Mouse (Mus musculus) myocyte (in vitro differentiated cells): ENCODE results near the gene Cacna1f.

Source experiments
- CEBPB ChIP-seq: IDR thresholded peaks from 2 replicates; pipeline ENCODE4 v1.6.1; 2011; ENCODE audit warnings: mild to moderate bottlenecking, moderate library complexity; ENCODE audit not compliant: poor library complexity, insufficient read depth, severe bottlenecking
- E2F4 ChIP-seq: IDR thresholded peaks from one replicate; pipeline ENCODE4 v1.6.1; 2011; ENCODE audit warnings: mild to moderate bottlenecking, control low read depth, moderate library complexity; ENCODE audit not compliant: insufficient read depth
- MAX ChIP-seq: IDR thresholded peaks from one replicate; pipeline ENCODE4 v1.6.1; 2011; ENCODE audit warnings: low read depth, mild to moderate bottlenecking, control low read depth
- MYOG ChIP-seq, 3 experiments: IDR thresholded peaks; one replicate each; pipeline ENCODE4 v1.6.1; 2011; ENCODE audit warnings: control low read depth in 2 of 3, low read depth in 2 of 3, mild to moderate bottlenecking in 2 of 3; ENCODE audit not compliant: insufficient read length in 2 of 3, control insufficient read depth in 1 of 3, insufficient read depth in 1 of 3
- POLR2A ChIP-seq: IDR thresholded peaks from one replicate; pipeline ENCODE4 v1.6.1; 2011; ENCODE audit warnings: low read depth, mild to moderate bottlenecking, control low read depth, moderate library complexity; ENCODE audit not compliant: insufficient read length
- POLR2AphosphoS2 ChIP-seq: IDR thresholded peaks from one replicate; pipeline ENCODE4 v1.6.1; 2011; ENCODE audit warnings: low read depth, control low read depth; ENCODE audit not compliant: insufficient read length
- REST ChIP-seq: IDR thresholded peaks from one replicate; pipeline ENCODE4 v1.6.1; 2011; ENCODE audit warnings: mild to moderate bottlenecking, control low read depth, moderate library complexity; ENCODE audit not compliant: insufficient read depth, insufficient read length
- SRF ChIP-seq: IDR thresholded peaks from one replicate; pipeline ENCODE4 v1.6.1; 2011; ENCODE audit warnings: low read depth; ENCODE audit not compliant: control insufficient read depth, insufficient read length
- TCF12 ChIP-seq: IDR thresholded peaks from one replicate; pipeline ENCODE4 v1.6.1; 2011; ENCODE audit warnings: mild to moderate bottlenecking, control low read depth; ENCODE audit not compliant: poor library complexity, insufficient read depth, severe bottlenecking
- TCF3 ChIP-seq: IDR thresholded peaks from one replicate; pipeline ENCODE4 v1.6.1; 2011; ENCODE audit warnings: low read depth, control low read depth; ENCODE audit not compliant: insufficient read length
- USF1 ChIP-seq: IDR thresholded peaks from one replicate; pipeline ENCODE4 v1.6.1; 2011; ENCODE audit warnings: low read depth, mild to moderate bottlenecking, control low read depth, moderate library complexity

DNA sequence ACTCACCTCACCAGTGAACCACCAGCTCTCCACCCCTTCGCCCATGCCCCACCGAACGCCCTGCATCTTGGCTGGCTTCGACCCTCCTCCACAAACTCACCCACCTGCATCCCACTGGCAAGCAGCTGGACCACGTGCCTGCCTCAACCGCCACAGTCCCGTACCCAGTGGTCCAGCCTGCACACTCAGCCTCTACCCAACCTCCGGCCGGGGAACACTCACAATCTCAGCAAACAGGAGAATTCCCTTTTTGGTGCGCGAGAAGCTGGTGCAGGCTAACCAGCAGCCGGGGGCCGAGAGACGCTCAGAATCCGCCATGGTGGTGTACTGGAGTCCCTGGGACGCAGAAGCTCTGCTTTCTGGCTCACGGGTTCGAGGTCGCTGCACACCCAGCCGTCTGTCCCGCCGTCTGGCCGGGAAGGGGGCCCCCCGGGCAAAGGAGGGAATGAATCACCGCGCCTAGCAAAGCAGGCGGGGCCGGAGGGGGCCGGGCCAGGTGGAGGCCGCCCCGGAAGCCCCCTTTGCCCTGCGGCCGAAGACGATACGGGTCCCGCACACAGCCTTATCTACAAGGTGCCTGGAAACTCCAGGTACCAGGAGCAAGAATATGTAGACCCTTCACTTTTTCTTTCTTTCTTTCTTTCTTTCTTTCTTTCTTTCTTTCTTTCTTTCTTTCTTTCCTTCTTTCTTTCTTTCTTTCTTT lies 64.2 kb downstream of the Cacna1f start, which contains the start of gene Plp2:
- TF ChIP-seq TCF12 (no peak), CEBPB (no peak), POLR2A (peak; percentile 48), E2F4 (no peak), MYOG (IDR thresholded peaks at IDR 0.05; ENCODE audit: control insufficient read depth in 1 of 3, insufficient read depth in 1 of 3, insufficient read length in 2 of 3, low read depth in 2 of 3) (no peak), POLR2AphosphoS2 (no peak), TCF3 (no peak), USF1 (no peak), MAX (no peak), REST (no peak), SRF (peak; percentile 8)
